Mouse (Mus musculus) Patski (cell line): ENCODE results near the gene Hus1. TPM values are rescaled to one million over a fixed set of nuclear protein-coding genes. Genes with fewer than 3 reads are reported as not detected.

ENCODE experiments used
- ATAC-seq: fragments of 100-300 bp; one replicate; pipeline ENCODE4 v1.8.0; 2021
- CTCF ChIA-PET: fragments of 350-600 bp; sonication (Branson Sonifier 250); formaldehyde crosslinking; loops from one replicate; lab custom pipeline; 2022; ENCODE audit warnings: inconsistent platforms; lab: Charles Lee
- POLR2A ChIA-PET: fragments of 350-600 bp; sonication (Branson Sonifier 250); formaldehyde crosslinking; loops from one replicate; lab custom pipeline; 2022; ENCODE audit warnings: antibody characterized with exemption, inconsistent platforms; lab: Charles Lee
- DNase-seq: peaks from one replicate; pipeline ENCODE4 v3.0.0-alpha.2; 2011; ENCODE audit warnings: low read depth, low spot score
- H3K27me3 ChIP-seq: fragments of 371-371 bp; one replicate; pipeline ENCODE4 v1.5.1; 2021
- CTCF ChIP-seq: fragments of 100-300 bp; IDR thresholded peaks from one replicate; pipeline ENCODE4 v1.5.1; 2021
- in situ Hi-C: fragments of 300-500 bp; cut with MboI; formaldehyde crosslinking; loops from 3 replicates; pipeline ENCODE4 v1.11.1; 2018; ENCODE audit warnings: low pct_unique_long_range_greater_than_20kb, mixed read lengths
- polyA plus RNA-seq: library from polyadenylated mRNA; unstranded; gene quantifications from one replicate; pipeline ENCODE4 v1.2.3, GENCODE M21; 2021

The Hus1 gene
- polyA plus RNA-seq, 1 experiment from 2014 or later = 10.1 TPM

- no peaks in the 10 kb centered on the region for H3K27me3 ChIP-seq
- POLR2A ChIA-PET = no interaction called here
- no peak for TF ChIP-seq CTCF
- in situ Hi-C loops = loop anchor here (5.0 to 10.0 kb wide), 3 partner anchors 83 to 525 kb away; no protein-coding TSS in a partner anchor
- ATAC-seq (peak; percentile 41), DNase-seq (no peak)
- CTCF ChIA-PET = no interaction called here
Observed at GRCm38 (mm10) chr11:8949765-8950430, 61.1 kb downstream of the Hus1 start.

GRCm38 (mm10) chr11:8948871-8949270 lies 62.1 kb downstream of the Hus1 start:
- ChIA-PET CTCF (interaction anchor here (2.5 kb wide), 1 partner anchor 525 kb away, joined by 7 read pairs; no protein-coding TSS in a partner anchor), POLR2A (interaction anchor here (1.0 kb wide), 1 partner anchor 98 kb away, joined by 3 read pairs; no protein-coding TSS in a partner anchor)
- no peak for DNase-seq
- no peak for TF ChIP-seq CTCF
- ATAC-seq = no peak
- no peaks in the 10 kb centered on the region for H3K27me3 ChIP-seq
- in situ Hi-C loops = loop anchor here (10.0 kb wide), 1 partner anchor 524 kb away; no protein-coding TSS in a partner anchor

DNA sequence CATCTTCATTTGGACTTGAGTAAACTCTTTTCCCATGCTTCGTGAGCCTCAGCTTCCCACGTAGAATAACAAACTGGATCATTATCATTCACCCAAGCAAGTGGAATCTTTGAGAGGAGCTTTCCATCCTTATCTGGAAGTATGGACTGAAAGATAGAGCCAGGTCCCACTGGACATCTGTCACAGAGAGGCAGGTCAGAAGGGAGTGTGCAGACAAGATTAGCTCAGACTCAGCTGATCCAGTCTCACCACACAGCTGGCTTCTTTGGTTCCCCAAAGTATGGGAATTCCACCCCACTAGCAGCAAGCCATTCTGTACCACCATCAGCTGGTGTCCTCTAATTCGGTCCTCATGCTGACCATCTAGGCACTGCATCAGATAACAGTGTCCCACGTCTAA lies 66.9 kb downstream of the Hus1 start:
- no peak for ATAC-seq

More for the DNA sequence above, 66.9 kb downstream of the Hus1 start:
- no peak for TF ChIP-seq CTCF
- no peak for DNase-seq
- ChIA-PET POLR2A (interaction anchor here (0.6 to 1.3 kb wide), 2 partner anchors 15 to 30 kb away, joined by 4 to 13 read pairs; no protein-coding TSS in a partner anchor), CTCF (interaction anchor here (2.0 kb wide), 1 partner anchor 12 kb away, joined by 7 read pairs; no protein-coding TSS in a partner anchor)
- no peaks in the 10 kb centered on the region for H3K27me3 ChIP-seq
- in situ Hi-C loops = loop anchor here (10.0 kb wide), 1 partner anchor 519 kb away; no protein-coding TSS in a partner anchor

Other genes starting within 250 kb of the Hus1 start
- gene Pkd1l1, start 37.9 kb downstream of the Hus1 start, polyA plus RNA-seq = 0.09 TPM
- gene Gm11992, start 37.4 kb upstream of the Hus1 start, polyA plus RNA-seq = 2.6 TPM
- 0.47 TPM for gene Sun3, start 37.8 kb upstream of the Hus1 start, polyA plus RNA-seq
- gene Upp1, start 106.9 kb upstream of the Hus1 start, polyA plus RNA-seq = 34.6 TPM
- 0.01 TPM for gene Abca13, start 180.8 kb upstream of the Hus1 start, polyA plus RNA-seq